15 mouse cellular contexts compared by ENCODE assay signal in genomic region chr15:61416841-61417240, GRCm38 (mm10).
"Had no signal": no experiment of that assay in that cellular context is flagged by ENCODE, and none has a peak within 500 bp of the region (broad histone marks: within the 10 kb centered on the region; RNA-seq: fewer than 3 reads in every experiment).

No protein-coding gene starts in this region.

- DNase-seq: kidney, adult 2 months; kidney, postnatal 25 days; liver, embryonic 13.5 days; lung, adult 2 months; lung, postnatal 36 days; retina, postnatal 1 day; right cerebral cortex, postnatal 25 days; spleen, adult 18-20 months; thymus, adult 2 months; thymus, postnatal 14 days; thymus, postnatal 4 days had no signal

- ATAC-seq: intestine, postnatal 0 days; lung, postnatal 0 days; midbrain, embryonic 13.5 days; midbrain, embryonic 16.5 days had no signal
